9 mouse cellular contexts compared by ENCODE assay signal in genomic region chr15:99049473-99050253, GRCm38 (mm10). TPM values are rescaled to one million over a fixed set of nuclear protein-coding genes. Genes with fewer than 3 reads are reported as not detected.
DNase-seq lines count a peak whose midpoint lies in the region; ATAC-seq and TF ChIP-seq lines count a peak whose summit lies in the region.
"Had no signal": no experiment of that assay in that cellular context is flagged by ENCODE, and none has a peak within 500 bp of the region (broad histone marks: within the 10 kb centered on the region; RNA-seq: fewer than 3 reads in every experiment).

No protein-coding gene starts in this region.

- H3K27ac ChIP-seq in forebrain, embryonic 11.5 days (ENCODE audit: low read depth, low read length) = no peak overlapping the region
- no peak overlapping the region for H3K27ac ChIP-seq in forebrain, embryonic 15.5 days (replicated peaks)
- H3K27ac ChIP-seq in spleen, adult 2 months (ENCODE audit: insufficient read depth, low read length) = no peak overlapping the region
- H3K27ac ChIP-seq: heart, embryonic 13.5 days had no signal

- DNase-seq in forebrain, embryonic 11.5 days (ENCODE audit: low spot score) = peak; percentile 70
- peak in 1 of 2 experiments; percentile 24 for DNase-seq in spleen, adult 2 months (ENCODE audit: low read depth in 1 of 2, low spot score in 2 of 2)
- no peak for DNase-seq in spleen, adult 12 weeks (ENCODE audit: low spot score)
- peak; percentile 86 for DNase-seq in embryo, embryonic 11 days
- peak; percentile 73 to 76 for DNase-seq in kidney, postnatal 4 days
- peak; percentile 55 for DNase-seq in thymus, postnatal 25 days

- H3K9ac ChIP-seq in forebrain, embryonic 11.5 days (ENCODE audit: low read length) = no peak overlapping the region
- no peak overlapping the region for H3K9ac ChIP-seq in forebrain, embryonic 15.5 days (replicated peaks)
- H3K9ac ChIP-seq: heart, embryonic 13.5 days had no signal

- no peaks in the 10 kb centered on the region for H3K36me3 ChIP-seq in forebrain, embryonic 11.5 days (ENCODE audit: control insufficient read depth, insufficient read depth, low read length)
- H3K36me3 ChIP-seq in forebrain, embryonic 15.5 days = no peaks in the 10 kb centered on the region
- H3K36me3 ChIP-seq in spleen, adult 2 months (ENCODE audit: control insufficient read depth, insufficient read depth, low read length) = no peaks in the 10 kb centered on the region
- H3K36me3 ChIP-seq: heart, embryonic 13.5 days had no signal

- TF ChIP-seq CTCF in spleen, adult 2 months (IDR thresholded peaks at IDR 0.05; ENCODE audit: extremely low read depth, insufficient read depth, insufficient read length, insufficient replicate concordance) = peak; percentile 24; the same call in 1 of the 2 replicates

- H3K4me3 ChIP-seq in forebrain, embryonic 11.5 days (ENCODE audit: low read depth, low read length) = no peak overlapping the region
- no peak overlapping the region for H3K4me3 ChIP-seq in forebrain, embryonic 15.5 days
- H3K4me3 ChIP-seq in spleen, adult 2 months (ENCODE audit: extremely low read depth, insufficient read depth, insufficient read length) = no peak overlapping the region
- H3K4me3 ChIP-seq: heart, embryonic 13.5 days had no signal

- peaks cover 19% of the 10 kb centered on the region for H3K27me3 ChIP-seq in forebrain, embryonic 11.5 days (ENCODE audit: control insufficient read depth, insufficient read depth, low read length)
- H3K27me3 ChIP-seq in forebrain, embryonic 15.5 days = peaks cover 22% of the 10 kb centered on the region
- no peaks in the 10 kb centered on the region for H3K27me3 ChIP-seq in spleen, adult 2 months (ENCODE audit: control insufficient read depth, insufficient read depth, low read length)

- ATAC-seq in forebrain, embryonic 11.5 days (replicated peaks; ENCODE audit: low FRiP score) = no peak
- no peak for ATAC-seq in forebrain, embryonic 15.5 days (replicated peaks)
- peak; percentile 82 for ATAC-seq in megakaryocyte progenitor cell, adult 5-6 weeks (replicated peaks; ENCODE audit: poor library complexity)

- no peak for TF ChIP-seq POLR2A in spleen, adult 2 months (IDR thresholded peaks at IDR 0.05; ENCODE audit: low read depth, low read length)

- H3K4me1 ChIP-seq in forebrain, embryonic 11.5 days (replicated peaks; ENCODE audit: control insufficient read depth, insufficient read depth, low read length) = peaks cover 7% of the 10 kb centered on the region; the same call in 1 of the 2 replicates
- H3K4me1 ChIP-seq in forebrain, embryonic 15.5 days = peaks cover 11% of the 10 kb centered on the region; the same call in 1 of the 2 replicates
- peaks cover 2% of the 10 kb centered on the region; the same call in 1 of the 2 replicates for H3K4me1 ChIP-seq in spleen, adult 2 months (ENCODE audit: control insufficient read depth, insufficient read depth, insufficient read length)

- H3K9me3 ChIP-seq in forebrain, embryonic 11.5 days (ENCODE audit: control insufficient read depth, low read length) = no peaks in the 10 kb centered on the region
- H3K9me3 ChIP-seq in forebrain, embryonic 15.5 days = no peaks in the 10 kb centered on the region
- H3K9me3 ChIP-seq: heart, embryonic 13.5 days had no signal

- 36% methylated on average over 13 of the region's 13 CpGs for WGBS in forebrain, embryonic 11.5 days
- 30% methylated on average over 13 of the region's 13 CpGs for WGBS in forebrain, embryonic 15.5 days
- 38% methylated on average over 13 of the region's 13 CpGs for WGBS in spleen, adult 2 months

- no peak overlapping the region for H3K4me2 ChIP-seq in forebrain, embryonic 11.5 days (ENCODE audit: low read depth, low read length, severe bottlenecking)
- H3K4me2 ChIP-seq in forebrain, embryonic 15.5 days (replicated peaks) = no peak overlapping the region
- H3K4me2 ChIP-seq: heart, embryonic 13.5 days had no signal

RNA-seq across cellular contexts. Expression of gene Prph, which starts 5.3 kb away (rescaled TPM):
- 0.19 and 0.94 TPM in 2 replicates for polyA plus RNA-seq in forebrain, embryonic 11.5 days (2014; fragmentation: Nextera tagmentation; extraction: Ambion mirVana)
- polyA plus RNA-seq in forebrain, embryonic 15.5 days (2015; fragmentation: Nextera tagmentation; extraction: Ambion mirVana) = 0.97 and 1.3 TPM in 2 replicates
- polyA plus RNA-seq in spleen, adult 2 months (2012; rRNA removed) = 0.99 and 1.4 TPM in 2 replicates
- total RNA-seq in megakaryocyte progenitor cell, adult 5-6 weeks (2015) = 0.07 TPM in 1 of 2 replicates, not detected in the other
- total RNA-seq in megakaryocyte progenitor cell, adult 5-6 weeks (2017) = not detected in 2 replicates

RNA-seq across cellular contexts. Expression of gene Tuba1c, which starts 20.0 kb away (rescaled TPM):
- polyA plus RNA-seq in forebrain, embryonic 11.5 days (2014; fragmentation: Nextera tagmentation; extraction: Ambion mirVana) = 142 and 160 TPM in 2 replicates
- polyA plus RNA-seq in forebrain, embryonic 15.5 days (2015; fragmentation: Nextera tagmentation; extraction: Ambion mirVana) = 45.7 and 53.5 TPM in 2 replicates
- polyA plus RNA-seq in spleen, adult 2 months (2012; rRNA removed) = 119 and 126 TPM in 2 replicates
- 187 and 190 TPM in 2 replicates for total RNA-seq in megakaryocyte progenitor cell, adult 5-6 weeks (2015)
- 79.3 and 105 TPM in 2 replicates for total RNA-seq in megakaryocyte progenitor cell, adult 5-6 weeks (2017)

RNA-seq across cellular contexts. Expression of gene Troap, which starts 24.7 kb away (rescaled TPM):
- polyA plus RNA-seq in forebrain, embryonic 11.5 days (2014; fragmentation: Nextera tagmentation; extraction: Ambion mirVana) = 38.8 and 40.2 TPM in 2 replicates
- polyA plus RNA-seq in forebrain, embryonic 15.5 days (2015; fragmentation: Nextera tagmentation; extraction: Ambion mirVana) = 19.8 and 24.8 TPM in 2 replicates
- 5.9 and 7.5 TPM in 2 replicates for polyA plus RNA-seq in spleen, adult 2 months (2012; rRNA removed)
- 28.0 and 30.5 TPM in 2 replicates for total RNA-seq in megakaryocyte progenitor cell, adult 5-6 weeks (2015)
- total RNA-seq in megakaryocyte progenitor cell, adult 5-6 weeks (2017) = 19.8 and 25.7 TPM in 2 replicates

RNA-seq across cellular contexts. Expression of gene C1ql4, which starts 38.0 kb away (rescaled TPM):
- polyA plus RNA-seq in forebrain, embryonic 11.5 days (2014; fragmentation: Nextera tagmentation; extraction: Ambion mirVana) = 0.12 TPM in 1 of 2 replicates, not detected in the other
- 0.28 and 0.33 TPM in 2 replicates for polyA plus RNA-seq in forebrain, embryonic 15.5 days (2015; fragmentation: Nextera tagmentation; extraction: Ambion mirVana)
- not detected in 2 replicates for polyA plus RNA-seq in spleen, adult 2 months (2012; rRNA removed)
- not detected in 2 replicates for total RNA-seq in megakaryocyte progenitor cell, adult 5-6 weeks (2015)
- total RNA-seq in megakaryocyte progenitor cell, adult 5-6 weeks (2017) = not detected in 2 replicates

RNA-seq across cellular contexts. Expression of gene Dnajc22, which starts 43.3 kb away (rescaled TPM):
- 0.16 and 0.40 TPM in 2 replicates for polyA plus RNA-seq in forebrain, embryonic 11.5 days (2014; fragmentation: Nextera tagmentation; extraction: Ambion mirVana)
- 0.46 and 0.53 TPM in 2 replicates for polyA plus RNA-seq in forebrain, embryonic 15.5 days (2015; fragmentation: Nextera tagmentation; extraction: Ambion mirVana)
- polyA plus RNA-seq in spleen, adult 2 months (2012; rRNA removed) = 0.35 and 0.60 TPM in 2 replicates
- not detected in 2 replicates for total RNA-seq in megakaryocyte progenitor cell, adult 5-6 weeks (2015)
- total RNA-seq in megakaryocyte progenitor cell, adult 5-6 weeks (2017) = not detected in 2 replicates
